Mouse (Mus musculus) heart, postnatal 10 days (tissue): ENCODE results near the gene Gm7534. TPM values are rescaled to one million over a fixed set of nuclear protein-coding genes. Genes with fewer than 3 reads are reported as not detected.
"Not testable (repeated sequence)": the region's sequence is repeated elsewhere in the genome, so short reads cannot be mapped to it uniquely, and the experiment has no call there.

ENCODE experiments used
- DNase-seq, 2 experiments: peaks; one replicate each; pipeline ENCODE4 v3.0.0; 2021
- intact Hi-C: fragments of 180-260 bp; cut with DNase I; formaldehyde crosslinking; loops from one replicate; pipeline ENCODE4 v1.15.1; 2025
- total RNA-seq, 2 experiments: library from RNA; stranded (reverse); gene quantifications; 2 replicates each; pipeline ENCODE4 v1.2.3; 2021

The Gm7534 gene
- total RNA-seq, 2 experiments from 2014 or later, result not detected

DNA sequence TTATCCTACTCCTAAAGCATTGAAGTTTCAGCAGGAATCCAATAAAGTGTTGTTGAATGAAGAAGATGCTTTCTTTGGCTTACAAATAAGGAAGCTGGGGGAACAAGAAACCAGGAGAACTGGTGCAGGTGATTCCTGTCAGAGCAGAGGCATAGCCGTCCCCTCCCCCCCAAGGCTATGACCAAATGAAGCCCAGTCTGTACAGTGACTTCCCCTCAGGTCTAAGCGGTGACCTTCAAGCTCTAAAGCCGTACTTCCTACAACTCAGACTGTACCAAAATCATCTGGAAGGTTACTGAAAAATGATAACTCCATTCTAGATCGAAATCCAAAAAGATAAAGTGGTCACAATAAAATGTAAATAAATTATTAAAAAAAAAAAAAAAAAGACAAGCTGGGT is 53.4 kb downstream of the Gm7534 start:
- intact Hi-C loops, result no loop called here
- no peak for DNase-seq

DNA sequence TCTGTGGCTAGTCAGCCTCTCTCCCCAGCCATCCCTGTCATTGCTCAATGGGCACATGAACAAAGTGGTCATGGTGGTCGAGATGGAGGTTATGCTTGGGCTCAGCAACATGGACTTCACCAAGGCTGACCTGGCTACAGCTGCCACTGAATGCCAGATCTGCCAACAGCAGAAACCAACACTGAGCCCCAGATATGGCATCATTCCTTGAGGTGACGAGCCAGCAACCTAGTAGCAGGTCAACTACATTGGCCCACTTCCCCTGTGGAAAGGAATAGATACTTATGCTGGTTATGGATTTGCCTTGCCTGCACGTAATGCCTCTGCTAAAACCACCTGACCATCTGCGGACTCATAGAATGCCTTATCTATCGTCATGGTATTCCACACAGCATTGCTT is 58.5 kb downstream of the Gm7534 start:
- DNase-seq, result not testable (repeated sequence)

More for the DNA sequence above, 58.5 kb downstream of the Gm7534 start:
- intact Hi-C loops, result not testable (repeated sequence)

Other genes with a start within 250 kb of the Gm7534 start
- 100 to 1,000 TPM; 254 to 266 TPM for gene Hmgn2, start 234.4 kb downstream of the Gm7534 start, total RNA-seq
- gene Dhdds, start 202.1 kb downstream of the Gm7534 start, total RNA-seq, result 10 to 100 TPM; 31.4 to 33.9 TPM
- not detected for gene Lin28a, start 184.2 kb downstream of the Gm7534 start, total RNA-seq
- gene Zfp683, start 149.2 kb downstream of the Gm7534 start, total RNA-seq, result not detected
- not detected for gene Crybg2, start 142.2 kb downstream of the Gm7534 start, total RNA-seq
- 1 to 10 TPM; 3.4 to 6.5 TPM for gene Cd52, start 107.9 kb downstream of the Gm7534 start, total RNA-seq
- gene Ubxn11, start 100.4 kb downstream of the Gm7534 start, total RNA-seq, result 1 to 10 TPM; 2.0 to 2.3 TPM
- 10 to 100 TPM; 69.9 to 74.6 TPM for gene Sh3bgrl3, start 74.2 kb downstream of the Gm7534 start, total RNA-seq
- gene Cep85, start 15.9 kb downstream of the Gm7534 start, total RNA-seq, result 10 to 100 TPM; 29.9 to 32.0 TPM
- not detected for gene Catsper4, start 24.4 kb upstream of the Gm7534 start, total RNA-seq
- gene Cnksr1, start 35.4 kb upstream of the Gm7534 start, total RNA-seq, result 1 to 10 TPM; 2.3 to 4.4 TPM
- not detected for gene E130218I03Rik, start 40.7 kb upstream of the Gm7534 start, total RNA-seq
- 1 to 10 TPM; 3.7 to 4.0 TPM for gene Zfp593, start 42.6 kb upstream of the Gm7534 start, total RNA-seq
- not detected for gene Gm30191, start 43.9 kb upstream of the Gm7534 start, total RNA-seq
- 10 to 100 TPM; 13.5 to 15.2 TPM for gene Grrp1, start 51.1 kb upstream of the Gm7534 start, total RNA-seq
- 10 to 100 TPM in 1 of 2 experiments, 1 to 10 TPM in 1; 7.5 to 10.3 TPM for gene Pdik1l, start 84.9 kb upstream of the Gm7534 start, total RNA-seq
- gene Trim63, start 112.1 kb upstream of the Gm7534 start, total RNA-seq, result 100 to 1,000 TPM; 238 to 242 TPM
- gene Slc30a2, start 140.2 kb upstream of the Gm7534 start, total RNA-seq, result under 1 TPM; 0.12 to 0.69 TPM
- gene Extl1, start 180.8 kb upstream of the Gm7534 start, total RNA-seq, result 1 to 10 TPM; 4.2 to 5.4 TPM
- 10 to 100 TPM in 1 of 2 experiments, 1 to 10 TPM in 1; 9.6 to 10.2 TPM for gene Pafah2, start 193.3 kb upstream of the Gm7534 start, total RNA-seq